Mouse (Mus musculus) forebrain, embryonic 14.5 days (tissue): ENCODE measurements at regions not wholly inside any gene's neighbourhood (a gene's known extent, or its start where the extent isn't known, plus 50 kb on each side); places are given as distances from the start of the nearest gene placed in this dataset.
A peak's percentile ranks its signal among the peaks of the same experiment; 100 is the strongest.

Source experiments
- ATAC-seq: fragments of 200-750 bp; cut with Nextera tagmentation; 2 replicates; pipeline ENCODE4 v1.8.0; 2017; ENCODE audit warnings: mild to moderate bottlenecking, moderate library complexity
- DNase-seq: peaks from one replicate; pipeline ENCODE4 v3.0.0-alpha.2; 2015; ENCODE audit warnings: low spot score
- H3K27ac ChIP-seq: fragments of 300-500 bp; sonication (generic); 2 replicates; pipeline ENCODE4 v1.5.1; 2014; ENCODE audit warnings: low read depth, mild to moderate bottlenecking, control low read depth, low read length, moderate library complexity
- H3K27me3 ChIP-seq: fragments of 300-500 bp; sonication (generic); replicated peaks from 2 replicates; pipeline ENCODE4 v1.6.1; 2014; ENCODE audit warnings: low read length, control low read depth, mixed read lengths; ENCODE audit not compliant: control insufficient read depth, insufficient read depth
- H3K36me3 ChIP-seq: fragments of 300-500 bp; sonication (generic); 2 replicates; pipeline ENCODE4 v1.6.1; 2014; ENCODE audit warnings: low read length, control low read depth; ENCODE audit not compliant: control insufficient read depth, insufficient read depth
- H3K4me1 ChIP-seq: fragments of 300-500 bp; sonication (generic); 2 replicates; pipeline ENCODE4 v1.6.1; 2014; ENCODE audit warnings: antibody characterized with exemption, low read length, control low read depth; ENCODE audit not compliant: control insufficient read depth, insufficient read depth
- H3K4me2 ChIP-seq: fragments of 300-500 bp; sonication (generic); 2 replicates; pipeline ENCODE4 v1.6.1; 2014; ENCODE audit warnings: mild to moderate bottlenecking, control low read depth, low read length
- H3K4me3 ChIP-seq: fragments of 300-500 bp; sonication (generic); 2 replicates; pipeline ENCODE4 v1.5.1; 2014; ENCODE audit warnings: low read depth, low read length, control low read depth
- H3K9ac ChIP-seq: fragments of 300-500 bp; sonication (generic); 2 replicates; pipeline ENCODE4 v1.6.1; 2014; ENCODE audit warnings: mild to moderate bottlenecking, low read length, control low read depth, moderate library complexity
- H3K9me3 ChIP-seq: fragments of 300-500 bp; sonication (generic); replicated peaks from 2 replicates; pipeline ENCODE4 v1.6.1; 2016; ENCODE audit warnings: low read length, control low read depth, mixed read lengths; ENCODE audit not compliant: control insufficient read depth
- whole genome bisulfite sequencing: fragments of 180-500 bp; shearing (Covaris S2); extraction: QIAGEN DNeasy Blood & Tissue Kit; methylation state at CpG from one replicate; pipeline ENCODE4 v1.1.7; 2014; 5-methylcytosine and 5-hydroxymethylcytosine counted together

- Histone ChIP-seq H3K27ac (no peak overlapping the region), H3K4me2 (no peak overlapping the region), H3K36me3 (no peaks in the 10 kb centered on the region), H3K9me3 (no peaks in the 10 kb centered on the region), H3K9ac (no peak overlapping the region), H3K27me3 (no peaks in the 10 kb centered on the region), H3K4me1 (no peaks in the 10 kb centered on the region), H3K4me3 (no peak overlapping the region)
- DNase-seq (peak; percentile 25), ATAC-seq (peak; percentile 42; the same call in 1 of the 2 replicates)
- WGBS = 60% methylated on average over 5 of the region's 5 CpGs
These were observed 210.5 kb upstream of the Epha6 start for GRCm38 (mm10) chr16:60815628-60816414.

- WGBS = 81% methylated on average over 4 of the region's 4 CpGs
- Histone ChIP-seq H3K9ac (no peak overlapping the region), H3K27me3 (no peaks in the 10 kb centered on the region), H3K4me3 (no peak overlapping the region), H3K4me1 (no peaks in the 10 kb centered on the region), H3K27ac (no peak overlapping the region), H3K36me3 (no peaks in the 10 kb centered on the region), H3K4me2 (no peak overlapping the region), H3K9me3 (no peaks in the 10 kb centered on the region)
- DNase-seq (no peak), ATAC-seq (no peak)
These were observed 195.4 kb upstream of the Epha6 start for GRCm38 (mm10) chr16:60800746-60801145.
